Mouse (Mus musculus) kidney, postnatal 10 days (tissue): ENCODE results near the gene Fndc9.

ENCODE experiments used
- DNase-seq: peaks from one replicate; pipeline ENCODE4 v3.0.0; 2021; ENCODE audit warnings: mixed read lengths

Gene Fndc9

GRCm38 (mm10) chr11:46278709-46279108, 43.4 kb downstream of the Fndc9 start:
- no peak for DNase-seq

GRCm38 (mm10) chr11:46282612-46283011, 47.3 kb downstream of the Fndc9 start:
- DNase-seq: no peak

- no peak for DNase-seq
Measured at GRCm38 (mm10) chr11:46283800-46284199, 48.5 kb downstream of the Fndc9 start.

DNA sequence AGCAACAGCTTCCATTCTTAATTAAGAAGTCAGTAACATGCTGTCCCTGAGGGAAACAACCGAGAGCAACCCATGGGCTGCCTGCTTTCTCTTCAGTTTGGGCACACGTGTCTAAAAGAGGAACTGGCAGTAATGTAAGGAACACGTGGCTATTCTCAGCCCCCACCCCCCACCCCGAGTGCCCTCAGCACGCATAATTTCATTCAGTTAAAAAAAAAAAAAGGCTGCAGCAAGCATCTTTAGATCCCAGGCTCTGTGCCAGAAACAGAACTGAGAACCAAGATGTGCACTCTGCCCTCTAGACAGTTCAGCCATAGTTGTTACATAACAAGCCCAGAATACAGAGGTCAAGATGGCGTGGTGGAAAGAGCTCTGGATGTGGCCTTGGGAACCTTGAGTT, 51.5 kb downstream of the Fndc9 start:
- peak; percentile 64 for DNase-seq

GRCm38 (mm10) chr11:46288091-46288490, 52.8 kb downstream of the Fndc9 start:
- no peak for DNase-seq

DNA sequence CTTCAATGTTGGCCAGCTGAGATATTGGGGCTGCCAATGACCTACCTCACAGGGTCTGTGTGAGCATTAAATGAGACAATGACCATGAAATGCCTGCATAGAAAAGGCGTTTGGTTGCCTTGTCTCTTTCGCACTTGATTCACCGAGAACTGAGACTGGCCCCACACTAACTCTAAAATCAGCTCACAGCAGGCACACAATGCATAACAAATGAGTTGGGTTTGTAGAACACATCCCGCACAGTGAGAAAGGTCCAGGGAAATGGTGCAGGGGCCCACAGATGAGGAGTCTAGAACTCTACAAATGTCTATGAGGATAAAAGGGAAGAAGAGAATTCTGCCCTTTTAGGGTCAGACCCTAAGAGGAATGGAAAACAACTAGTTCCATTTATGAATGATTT, 53.7 kb downstream of the Fndc9 start:
- DNase-seq: no peak
